Mouse (Mus musculus): ENCODE measurements at regions not wholly inside any gene's neighbourhood (a gene's known extent, or its start where the extent isn't known, plus 50 kb on each side); places are given as distances from the start of the nearest gene placed in this dataset.

GRCm38 (mm10) chr6:101030451-101031125 is 197.2 kb downstream of the Ppp4r2 start:
- no peak for DNase-seq
- intact Hi-C loops (cut with DNase I; ENCODE audit: low total_unique reads): no loop called here

GRCm38 (mm10) chr6:101046755-101047154 is 213.3 kb downstream of the Ppp4r2 start:
- intact Hi-C loops (cut with DNase I; ENCODE audit: low total_unique reads): no loop called here
- DNase-seq: peak; percentile 54

DNA sequence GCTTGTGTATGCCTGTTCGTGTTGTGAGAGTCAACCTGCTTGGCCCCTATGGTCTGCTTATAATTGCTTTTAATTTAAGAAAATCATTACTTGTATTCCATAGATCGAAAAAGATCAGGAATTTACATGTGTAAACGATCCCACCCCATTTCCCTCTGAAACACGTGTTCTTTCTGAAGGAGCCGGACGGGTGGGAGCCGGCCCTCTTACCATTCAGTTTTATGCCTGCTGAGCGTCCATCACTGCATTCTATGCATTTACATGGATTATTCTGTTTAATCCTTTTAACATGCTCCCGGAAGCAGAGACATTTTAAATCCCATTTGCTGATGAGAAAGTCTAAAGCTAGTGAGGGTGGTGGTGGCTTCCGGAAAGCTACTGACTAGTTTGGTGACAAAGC is 213.8 kb downstream of the Ppp4r2 start:
- no peak for DNase-seq
- intact Hi-C loops (cut with DNase I; ENCODE audit: low total_unique reads): no loop called here

GRCm38 (mm10) chr6:101048431-101048830 is 215.0 kb downstream of the Ppp4r2 start:
- DNase-seq: no peak
- intact Hi-C loops (cut with DNase I; ENCODE audit: low total_unique reads): no loop called here

DNA sequence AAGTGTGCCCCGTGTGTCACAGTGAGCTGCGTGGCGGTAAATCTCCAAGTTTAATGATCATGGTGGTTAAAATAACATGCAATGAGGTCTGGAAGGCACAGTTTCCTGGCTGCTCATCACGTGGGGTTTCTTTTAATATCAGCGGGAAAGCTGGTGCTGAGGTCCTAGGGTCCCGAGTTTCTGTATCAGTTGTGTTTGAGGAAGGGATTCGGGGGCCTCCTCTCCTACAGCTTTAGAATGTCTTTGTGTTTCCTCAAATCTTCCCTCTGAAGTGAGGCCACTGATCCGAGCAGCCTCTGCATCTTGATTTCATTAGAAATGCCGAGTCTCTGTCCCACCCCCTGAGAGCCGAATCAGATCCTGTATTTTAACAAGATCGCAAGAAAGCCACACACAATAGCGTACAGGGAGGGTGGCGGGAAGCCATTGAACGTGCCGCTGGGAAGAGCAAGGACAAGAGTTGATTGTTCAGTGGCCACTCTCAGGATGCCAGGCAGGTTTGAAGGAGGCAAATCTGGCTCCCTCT is 215.5 kb downstream of the Ppp4r2 start:
- intact Hi-C loops (cut with DNase I; ENCODE audit: low total_unique reads): no loop called here
- no peak for DNase-seq

DNA sequence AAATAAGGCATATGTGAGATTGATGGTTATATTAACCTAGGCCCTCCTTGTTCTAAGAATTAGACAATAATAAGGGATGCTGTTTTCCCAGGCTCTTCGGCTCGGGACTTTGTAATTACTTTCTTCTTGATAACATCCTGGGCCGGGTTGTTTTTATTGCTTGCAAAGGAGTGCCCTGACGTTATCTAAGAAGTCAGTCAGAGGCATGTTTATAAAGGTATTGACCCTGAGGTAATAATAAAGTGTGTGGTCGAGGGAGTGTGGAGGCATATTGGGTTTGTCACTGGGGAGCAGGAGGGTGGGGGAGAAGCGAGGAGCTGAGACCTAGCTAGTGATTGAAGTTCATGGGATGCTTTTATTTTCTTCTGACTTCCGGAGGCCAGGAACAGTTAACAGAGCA is 221.5 kb downstream of the Ppp4r2 start:
- intact Hi-C loops (cut with DNase I; ENCODE audit: low total_unique reads): no loop called here
- DNase-seq: no peak

GRCm38 (mm10) chr6:101056318-101056717 is 222.9 kb downstream of the Ppp4r2 start:
- DNase-seq: no peak
- intact Hi-C loops (cut with DNase I; ENCODE audit: low total_unique reads): no loop called here

- intact Hi-C loops (cut with DNase I; ENCODE audit: low total_unique reads): no loop called here
Observed at GRCm38 (mm10) chr6:101059058-101059457, 225.6 kb downstream of the Ppp4r2 start.

GRCm38 (mm10) chr6:101062186-101062585 is 228.8 kb downstream of the Ppp4r2 start:
- intact Hi-C loops (cut with DNase I; ENCODE audit: low total_unique reads): no loop called here

More at GRCm38 (mm10) chr6:101059058-101059457, 225.6 kb downstream of the Ppp4r2 start:
- no peak for DNase-seq

DNA sequence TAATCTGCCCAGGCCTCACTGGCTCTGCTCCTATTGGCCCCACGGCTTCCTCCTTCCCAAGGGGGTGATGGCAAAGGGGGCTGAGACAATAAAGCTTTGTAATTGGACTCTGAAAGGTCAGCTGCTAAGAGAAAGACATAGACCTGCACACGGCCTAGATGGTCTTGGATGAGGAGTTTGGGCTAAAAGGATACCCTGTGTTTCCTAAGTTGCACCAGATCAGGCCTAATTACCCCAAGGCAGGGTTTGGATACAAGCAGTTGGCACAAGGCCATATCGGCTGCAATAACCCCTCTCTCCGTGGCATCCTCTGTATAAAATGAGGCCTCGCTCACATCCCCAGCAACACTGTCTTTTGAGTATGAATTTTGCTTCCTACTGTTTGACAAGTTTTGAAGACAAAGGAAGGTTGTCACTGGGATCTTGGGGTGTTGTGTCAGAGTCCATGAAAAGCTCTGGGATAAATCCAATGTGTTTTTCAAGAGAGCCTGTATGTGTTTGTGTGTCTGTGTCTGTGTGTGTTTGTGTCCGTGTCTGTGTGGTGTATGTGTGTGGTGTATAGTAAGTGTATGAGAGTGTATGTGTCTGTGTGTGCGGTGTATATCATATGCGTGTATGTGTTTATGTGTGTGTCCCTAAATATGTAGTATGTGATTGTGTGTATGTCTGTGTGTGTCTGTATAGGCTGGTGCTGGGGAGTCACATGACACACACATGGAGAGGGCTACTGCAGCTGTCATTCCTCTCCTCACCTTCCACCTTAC is 242.5 kb downstream of the Ppp4r2 start:
- intact Hi-C loops (cut with DNase I; ENCODE audit: low total_unique reads): no loop called here
- no peak for DNase-seq

More at GRCm38 (mm10) chr6:101062186-101062585, 228.8 kb downstream of the Ppp4r2 start:
- no peak for DNase-seq

- no peak for DNase-seq
- intact Hi-C loops (cut with DNase I; ENCODE audit: low total_unique reads): no loop called here
Observed at GRCm38 (mm10) chr6:101078294-101078693, 244.9 kb downstream of the Ppp4r2 start.

GRCm38 (mm10) chr6:101083676-101084075 is 250.3 kb downstream of the Ppp4r2 start:
- intact Hi-C loops (cut with DNase I; ENCODE audit: low total_unique reads): no loop called here
- DNase-seq: no peak

- no peak for DNase-seq
- intact Hi-C loops (cut with DNase I; ENCODE audit: low total_unique reads): no loop called here
Observed at GRCm38 (mm10) chr6:101092179-101092578, 258.8 kb downstream of the Ppp4r2 start.

Measured in gastrocnemius, postnatal 14 days (tissue).